Mouse (Mus musculus) C2C12 (cell line): ENCODE results near the gene Sema3b.

Experiments used
- CEBPB ChIP-seq: IDR thresholded peaks from one replicate; pipeline ENCODE4 v1.6.1; 2011; ENCODE audit warnings: low read depth, mild to moderate bottlenecking, control low read depth, moderate library complexity
- CTCF ChIP-seq: IDR thresholded peaks from one replicate; pipeline ENCODE4 v1.5.1; 2011; ENCODE audit not compliant: control insufficient read depth, insufficient read depth, insufficient read length
- FOSL1 ChIP-seq: IDR thresholded peaks from one replicate; pipeline ENCODE4 v1.8.0; 2011; ENCODE audit warnings: mild to moderate bottlenecking, low read length; ENCODE audit not compliant: poor library complexity, insufficient read depth, severe bottlenecking
- MAX ChIP-seq: IDR thresholded peaks from one replicate; pipeline ENCODE4 v1.6.1; 2011; ENCODE audit warnings: mild to moderate bottlenecking, control low read depth
- MYOD1 ChIP-seq: IDR thresholded peaks from one replicate; pipeline ENCODE4 v1.6.1; 2011; ENCODE audit warnings: low read depth; ENCODE audit not compliant: control insufficient read depth, insufficient read length
- MYOG ChIP-seq: IDR thresholded peaks from one replicate; pipeline ENCODE4 v1.6.1; 2011; ENCODE audit not compliant: control insufficient read depth, insufficient read length; ENCODE audit errors: extremely low read depth
- USF1 ChIP-seq: IDR thresholded peaks from one replicate; pipeline ENCODE4 v1.6.1; 2011; ENCODE audit warnings: low read depth, mild to moderate bottlenecking, control low read depth, moderate library complexity

DNA sequence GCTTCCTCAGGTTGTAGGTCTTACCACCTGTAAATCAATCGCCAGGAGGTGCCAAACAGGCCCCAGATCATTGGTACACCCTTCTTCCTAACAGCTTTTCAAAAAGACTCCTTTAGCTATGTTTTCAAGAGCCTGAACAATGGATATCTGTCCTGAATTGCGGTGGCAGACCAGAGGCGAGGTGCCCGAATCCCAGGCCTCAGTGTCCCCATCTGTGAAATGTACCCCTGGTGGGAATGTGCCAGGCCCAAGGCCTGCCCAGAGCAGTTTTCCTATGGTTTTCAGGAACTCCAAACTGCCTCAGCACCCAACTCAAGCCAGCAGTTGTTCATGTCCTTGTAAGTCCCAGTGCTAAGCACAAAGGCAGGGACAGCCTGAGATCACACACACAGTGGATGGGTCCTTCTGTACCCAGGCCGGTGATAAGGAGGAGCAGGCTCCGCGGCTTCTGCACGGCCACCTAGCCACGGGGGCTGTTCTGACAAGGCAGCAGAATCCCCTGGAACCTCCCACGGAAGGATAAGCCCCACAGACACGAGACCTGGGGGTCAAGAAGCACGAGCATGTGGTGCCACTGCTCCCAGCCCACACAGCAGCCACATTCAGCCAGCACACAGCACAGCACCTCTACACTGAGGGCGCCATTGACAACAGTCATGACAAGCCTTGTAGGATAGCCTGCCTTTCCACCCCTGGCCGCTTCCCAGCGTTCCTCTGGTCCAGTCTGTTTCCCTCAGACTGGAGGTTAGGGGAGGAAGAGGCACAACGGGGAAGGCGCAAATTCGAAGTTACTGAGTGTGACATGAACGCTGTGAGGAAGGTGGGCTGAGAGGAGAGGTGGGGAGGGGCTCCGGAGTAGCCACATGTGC lies 18.6 kb upstream of the Sema3b start:
- TF ChIP-seq CTCF = no peak
- no peak for TF ChIP-seq CEBPB
- no peak for TF ChIP-seq MAX
- no peak for TF ChIP-seq MYOD1
- no peak for TF ChIP-seq USF1
- TF ChIP-seq MYOG = no peak
- TF ChIP-seq FOSL1 = no peak
